Mouse (Mus musculus) cerebellum, adult 18-20 months (tissue): Measurements from ENCODE around the gene Gstp2.
A peak's percentile ranks its signal among the peaks of the same experiment; 100 is the strongest.

Source experiments
- DNase-seq, 2 experiments: peaks; one replicate each; pipeline ENCODE4 v3.0.0; 2021

Gene Gstp2

DNA sequence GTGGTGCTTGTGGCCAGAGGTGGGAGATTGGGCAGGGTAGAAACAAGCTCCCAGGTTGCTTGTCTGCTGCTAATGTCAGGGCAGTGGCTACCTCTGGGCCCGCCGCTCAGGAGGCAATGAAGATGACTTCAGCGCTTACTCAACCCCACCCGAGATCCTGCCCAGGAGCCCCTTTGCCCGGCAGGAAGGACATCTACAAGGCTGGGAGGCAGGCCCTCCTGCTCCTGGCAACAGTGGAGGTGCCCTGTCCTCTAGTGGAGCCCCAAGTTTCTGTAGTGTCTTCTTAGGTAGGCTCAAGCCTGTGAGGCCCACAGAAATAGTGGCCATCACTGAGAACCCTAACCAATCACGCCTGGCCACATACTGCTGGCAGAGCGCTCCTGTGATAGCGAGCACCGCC lies 40.7 kb downstream of the Gstp2 start:
- DNase-seq = no peak

DNA sequence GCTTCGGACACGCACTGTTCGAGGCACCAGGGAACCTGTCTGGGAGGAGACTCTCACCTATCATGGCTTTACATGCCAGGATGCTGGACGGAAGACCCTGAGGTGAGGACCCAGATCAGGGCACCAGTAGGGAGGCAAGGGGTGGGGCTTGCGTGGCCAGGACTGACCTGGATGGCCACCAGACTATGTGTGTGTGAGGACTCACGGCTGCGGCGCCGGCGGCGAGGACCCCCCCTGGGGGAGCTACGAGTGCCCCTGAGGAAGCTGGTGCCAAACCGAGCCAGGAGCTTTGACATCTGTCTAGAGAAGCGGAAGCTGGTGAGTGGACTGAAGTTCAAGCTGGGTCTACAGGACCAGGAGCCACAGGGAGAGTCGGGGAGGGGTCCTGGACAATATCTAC lies 41.5 kb downstream of the Gstp2 start:
- no peak for DNase-seq

DNA sequence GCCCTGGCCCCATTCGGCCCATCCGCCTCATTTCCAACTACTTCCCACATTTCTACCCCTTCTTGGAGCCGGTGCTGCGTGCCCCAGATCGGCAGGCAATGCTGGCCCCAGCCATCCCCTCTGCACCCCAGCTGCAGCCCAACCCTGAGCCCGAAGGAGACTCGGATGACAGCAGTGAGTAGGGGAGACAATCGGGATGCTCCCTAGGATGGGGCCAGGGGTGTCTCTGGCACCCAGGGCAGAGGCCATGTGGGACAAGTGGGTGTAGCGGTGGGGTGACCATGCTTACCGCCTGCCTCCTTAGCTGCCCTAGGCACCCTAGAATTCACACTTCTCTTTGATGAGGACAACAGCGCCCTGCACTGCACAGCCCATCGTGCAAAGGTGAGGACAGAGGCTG lies 42.2 kb downstream of the Gstp2 start:
- no peak for DNase-seq

DNA sequence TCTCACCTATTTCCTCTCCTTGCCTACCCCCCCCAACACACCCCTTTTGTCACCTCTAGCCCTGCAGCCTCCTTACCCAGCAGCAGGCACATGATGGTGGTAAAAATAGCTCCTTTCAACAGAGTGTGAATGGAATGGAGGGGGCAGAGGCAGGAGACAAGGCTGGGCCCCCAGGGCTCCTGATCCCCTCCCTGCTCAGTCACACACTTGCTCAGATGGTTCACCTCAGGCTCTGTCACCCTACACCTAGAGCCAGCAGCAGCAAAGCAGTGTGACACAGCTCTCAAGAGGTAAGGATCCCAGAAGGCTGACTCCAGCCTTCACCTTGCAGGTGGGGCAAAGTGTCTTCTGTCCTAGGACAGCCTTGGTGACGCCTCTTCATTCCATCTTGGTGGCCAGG lies 42.7 kb downstream of the Gstp2 start, which contains the start of gene Doc2g:
Gene Doc2g (plus strand): TSS at position 202 of the 400 bp plus-strand sequence.
- DNase-seq = no peak

DNA sequence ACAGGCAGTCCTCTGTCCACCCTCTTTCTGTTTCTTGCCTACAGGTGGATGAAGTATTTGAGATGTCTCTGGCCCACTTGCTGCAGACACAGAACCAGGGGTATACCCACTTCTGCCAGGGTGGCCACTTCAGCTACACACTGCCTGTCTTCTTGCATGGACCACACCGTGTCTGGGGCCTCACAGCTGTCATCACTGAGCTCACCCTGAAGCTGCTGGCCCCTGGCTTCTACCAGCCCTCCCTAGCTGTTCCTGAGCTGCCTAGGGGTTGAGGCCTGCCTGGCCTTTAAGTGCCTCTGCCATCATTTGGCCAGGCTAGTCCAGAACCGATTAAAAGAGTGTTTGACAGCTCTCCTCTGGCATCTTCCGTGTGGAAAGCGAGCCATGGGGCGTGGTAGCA lies 44.1 kb downstream of the Gstp2 start:
- DNase-seq = no peak

DNA sequence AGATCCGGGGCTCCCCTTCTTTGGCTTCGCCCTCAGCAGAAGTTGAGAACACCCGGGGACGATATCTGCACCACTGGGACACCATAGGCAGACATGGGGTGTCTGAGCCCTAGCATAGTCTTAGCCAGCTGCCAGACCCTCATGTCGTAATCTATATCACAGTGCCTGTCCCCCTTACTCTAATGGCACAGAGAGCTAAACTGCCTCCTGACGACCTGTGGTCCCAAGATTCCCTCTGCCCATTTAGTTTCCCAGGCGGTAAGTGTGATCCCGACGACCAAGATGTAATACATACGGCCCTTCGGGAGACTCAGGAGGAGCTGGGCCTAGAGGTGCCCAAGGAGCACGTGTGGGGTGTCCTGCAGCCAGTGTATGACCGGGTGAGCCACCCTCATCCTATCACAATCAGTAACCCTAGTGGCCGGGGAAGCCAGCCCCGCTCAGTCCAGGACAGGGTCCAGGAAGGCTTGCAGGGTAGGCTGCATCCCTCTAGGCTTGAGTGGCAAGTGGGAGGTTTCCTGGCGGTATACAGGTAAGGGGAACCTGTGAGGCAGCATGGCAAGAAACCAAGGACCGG lies 44.8 kb downstream of the Gstp2 start:
- DNase-seq = peak in 1 of 2 experiments; percentile 36

DNA sequence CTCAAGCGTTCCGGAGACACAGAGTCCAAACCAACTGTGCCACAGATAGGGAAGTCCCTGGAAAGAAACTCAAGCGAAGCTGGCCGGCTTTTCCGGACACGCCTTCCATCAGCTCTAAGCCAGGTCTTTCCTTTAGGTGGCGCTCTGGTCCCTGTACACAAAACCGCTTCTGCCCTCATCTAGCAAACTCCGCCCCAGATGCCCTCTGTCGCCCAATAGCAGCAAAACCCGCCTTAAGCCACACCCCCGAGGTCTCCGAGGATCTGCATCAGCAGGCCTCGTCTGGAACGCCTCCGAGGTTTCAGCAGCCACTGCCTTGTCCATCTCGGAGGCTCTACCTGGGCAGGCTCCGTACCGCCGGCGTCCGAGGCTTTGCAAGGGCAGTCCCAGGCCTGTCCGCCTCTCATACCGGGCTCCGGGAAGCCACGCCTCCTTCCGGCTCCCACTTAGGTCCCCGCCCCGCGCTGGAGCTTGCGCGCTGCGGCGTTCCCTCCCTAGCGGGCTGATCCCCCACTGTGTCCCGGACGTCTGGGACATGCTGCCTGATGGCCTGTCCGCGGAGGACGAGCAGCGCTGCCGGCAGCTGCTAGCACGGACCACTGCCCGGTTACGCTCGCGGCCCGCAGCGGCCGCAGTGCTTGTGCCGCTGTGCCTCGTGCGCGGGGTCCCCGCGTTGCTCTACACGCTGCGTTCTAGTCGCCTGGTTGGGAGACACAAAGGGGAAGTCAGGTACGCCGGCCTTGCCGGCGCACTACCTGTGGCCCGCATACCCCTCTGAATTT lies 45.5 kb downstream of the Gstp2 start, which contains the start of the genes Nudt8 and Gm49405:
Gene Nudt8 (plus strand): TSS at position 462 of the 782 bp plus-strand sequence.
Gene Gm49405 (plus strand): TSS at position 508 of the 782 bp plus-strand sequence.
- peak; percentile 95 to 99 for DNase-seq

DNA sequence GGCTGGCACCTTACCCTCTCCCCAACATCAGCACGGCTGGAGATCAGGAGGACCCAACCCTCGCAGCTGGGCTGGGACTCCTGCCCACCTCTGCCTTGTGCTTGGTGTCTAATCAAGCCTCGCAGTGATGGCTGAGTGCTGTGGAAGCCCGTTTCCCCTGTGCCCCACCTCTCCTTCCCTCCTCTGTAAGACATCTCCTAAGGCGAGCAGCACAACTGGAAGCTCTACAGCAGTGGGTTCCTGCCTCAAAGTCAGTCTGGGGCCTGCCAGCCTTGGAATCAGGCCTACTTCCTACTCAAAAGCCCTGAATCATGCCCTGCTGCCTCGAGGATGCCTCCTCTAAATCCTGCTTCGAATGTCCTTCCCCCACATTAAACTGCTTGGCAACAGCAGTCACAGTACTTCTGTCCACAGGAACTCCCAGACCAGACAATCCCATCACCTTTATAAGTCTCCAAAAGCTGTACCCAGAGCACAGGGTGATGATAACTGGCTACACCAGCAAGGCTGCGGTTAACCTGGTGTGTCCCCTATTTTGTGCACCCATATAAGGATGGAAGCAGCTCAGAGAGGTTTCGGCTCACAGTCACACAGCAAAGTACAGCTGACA lies 46.6 kb downstream of the Gstp2 start:
- DNase-seq = no peak

DNA sequence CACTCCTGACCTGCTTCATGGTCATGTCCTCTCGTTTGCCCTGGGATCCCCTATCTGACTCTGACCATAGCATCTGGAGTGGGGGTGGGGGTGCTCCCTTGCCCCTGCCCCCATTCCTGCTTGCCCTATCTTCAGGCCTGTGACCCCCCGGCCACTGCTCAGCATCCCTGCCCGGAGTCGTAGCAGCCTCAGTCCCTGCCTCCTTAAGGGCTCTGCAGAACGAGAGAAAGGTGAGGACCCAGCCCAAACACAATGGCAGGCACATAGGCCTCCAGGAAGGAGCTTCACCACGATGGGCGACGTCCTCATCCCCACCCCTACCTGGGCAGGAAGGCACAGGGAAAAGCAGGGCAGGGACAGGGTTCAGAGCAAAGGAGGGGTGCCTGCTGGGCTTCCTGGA lies 47.5 kb downstream of the Gstp2 start:
- DNase-seq = no peak

DNA sequence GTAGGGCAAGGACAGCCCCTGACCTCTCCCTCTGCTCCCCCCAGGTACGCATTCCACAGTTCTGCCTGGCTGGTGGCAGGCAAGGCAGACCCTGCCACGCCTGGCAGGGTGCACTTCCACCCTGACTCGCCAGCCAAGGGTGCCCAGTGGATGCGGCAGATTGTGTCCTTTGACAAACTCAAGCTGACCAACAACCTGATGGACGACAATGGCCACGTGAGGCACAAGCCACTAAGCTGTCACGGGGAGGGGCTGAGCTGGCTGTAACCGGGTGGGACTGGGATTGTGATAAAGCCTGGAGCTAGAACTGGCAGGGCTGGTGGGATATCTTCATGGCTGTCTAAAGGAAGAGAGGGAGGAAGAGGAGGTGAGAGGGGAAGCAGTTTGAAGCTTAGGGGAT lies 48.6 kb downstream of the Gstp2 start:
- DNase-seq = no peak

DNA sequence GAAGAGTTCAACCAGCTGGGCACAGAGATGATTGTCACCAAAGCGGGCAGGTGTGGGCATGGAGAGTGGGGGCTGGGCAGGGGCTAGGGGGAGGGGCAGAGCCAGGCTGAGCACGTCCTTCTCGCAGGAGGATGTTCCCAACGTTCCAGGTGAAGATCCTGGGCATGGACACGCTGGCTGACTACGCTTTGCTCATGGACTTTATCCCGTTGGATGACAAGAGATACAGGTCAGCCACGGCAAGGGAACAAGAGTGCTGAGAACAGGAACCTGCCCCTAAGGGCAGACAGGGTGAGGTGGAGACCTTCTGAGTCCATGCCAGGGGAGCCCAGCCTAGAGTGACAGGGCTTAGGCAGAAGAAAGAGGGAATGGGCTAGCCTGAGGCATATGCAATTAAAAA lies 49.1 kb downstream of the Gstp2 start:
- DNase-seq = no peak

DNA sequence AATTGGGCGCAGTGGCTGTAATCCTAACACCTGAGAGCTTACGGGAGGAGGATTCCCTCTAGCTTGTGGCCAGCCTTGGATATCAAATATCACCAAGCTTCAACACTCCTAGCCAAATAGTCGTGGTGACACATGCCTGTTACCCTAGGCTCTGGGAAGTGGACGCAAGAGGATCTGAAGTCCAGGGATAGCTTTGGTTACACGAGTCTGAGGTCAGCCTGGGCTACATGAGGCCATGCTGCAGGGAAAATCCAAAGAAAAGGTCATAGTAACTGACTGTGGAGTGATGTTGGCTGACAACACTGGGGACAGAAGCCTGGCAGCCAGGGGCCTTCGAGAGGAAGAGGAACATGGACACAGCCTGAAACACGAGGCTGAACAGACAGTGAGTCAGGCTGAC lies 49.7 kb downstream of the Gstp2 start:
- DNase-seq = no peak

DNA sequence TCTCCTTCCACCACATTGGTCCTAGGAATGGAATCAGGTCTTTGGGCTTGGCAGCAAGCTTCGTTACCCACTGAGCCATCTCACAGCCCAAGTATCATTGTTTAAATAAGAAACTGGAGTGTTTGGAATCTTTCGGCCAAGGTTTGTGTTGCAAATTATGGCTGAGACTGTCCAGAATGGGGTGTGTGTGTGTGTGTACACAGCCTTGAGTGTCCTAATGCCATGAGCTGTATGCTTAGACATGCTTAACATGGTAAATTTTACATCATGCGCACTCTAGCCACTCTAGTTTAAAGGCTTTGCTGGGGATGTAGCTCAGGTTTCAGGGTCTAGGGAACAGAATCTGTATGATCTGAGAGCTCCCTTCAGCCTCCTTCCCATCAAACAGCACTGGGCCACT lies 50.3 kb downstream of the Gstp2 start:
- DNase-seq = no peak

DNA sequence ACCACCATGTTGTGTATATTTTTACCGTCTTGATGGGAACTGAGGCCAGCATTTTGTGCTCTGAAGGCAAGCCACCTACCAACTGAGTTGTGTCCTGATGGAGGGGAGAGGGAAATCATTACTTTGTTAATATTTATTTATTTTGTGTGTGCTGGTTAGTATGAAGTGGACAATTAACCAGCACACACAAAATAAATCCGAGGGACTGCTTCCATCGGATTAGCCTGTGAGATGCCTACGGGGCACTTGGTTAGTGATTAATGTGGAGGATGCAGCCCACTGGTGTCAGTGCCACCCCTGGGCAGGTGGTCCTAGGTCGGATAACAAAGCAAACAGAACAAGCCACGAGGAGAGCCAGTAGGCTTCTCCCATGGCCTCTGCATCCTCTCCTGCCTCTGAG lies 50.9 kb downstream of the Gstp2 start:
- no peak for DNase-seq

DNA sequence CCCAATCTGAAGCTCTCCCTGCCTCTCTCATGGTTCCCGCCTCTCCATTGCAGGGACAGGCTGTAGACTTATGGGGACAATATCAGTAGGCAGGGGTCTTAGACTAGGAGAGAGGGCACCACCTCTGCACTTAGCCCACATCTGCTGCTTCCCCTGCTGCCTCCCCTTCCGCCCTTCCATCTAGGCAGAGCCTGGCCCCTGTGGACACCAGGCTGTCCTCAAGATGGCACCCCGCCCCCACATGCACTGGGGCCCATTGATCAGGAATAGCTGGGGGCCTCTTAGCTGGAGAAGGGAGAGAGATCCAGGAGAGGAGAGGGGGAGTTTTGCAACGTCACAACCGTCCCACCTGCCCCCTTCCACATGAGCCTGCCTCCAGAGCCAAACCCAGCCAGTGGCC lies 53.4 kb downstream of the Gstp2 start, which contains the start of gene Tbx10:
Gene Tbx10 (plus strand): TSS at position 337 of the 400 bp plus-strand sequence.
- no peak for DNase-seq

DNA sequence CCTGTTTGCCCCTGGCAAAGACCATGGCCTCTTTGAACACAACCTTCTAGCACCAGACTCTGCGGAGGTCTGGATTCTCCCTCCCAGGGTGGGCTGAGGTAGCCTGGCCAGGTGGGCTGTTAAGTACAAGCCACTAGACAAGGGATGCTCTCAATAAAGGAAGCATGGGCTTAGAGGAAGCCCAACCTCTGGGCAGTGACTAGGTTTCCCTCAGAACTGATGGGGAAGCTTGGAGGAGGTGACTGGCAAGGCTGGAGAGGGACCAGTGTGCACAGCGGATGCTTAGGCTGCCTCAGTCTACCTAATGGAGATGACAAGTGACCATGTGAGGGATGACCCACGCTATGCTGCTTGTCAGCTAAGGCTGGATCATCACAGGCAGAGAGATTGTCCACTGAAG lies 53.9 kb downstream of the Gstp2 start:
- DNase-seq = no peak

DNA sequence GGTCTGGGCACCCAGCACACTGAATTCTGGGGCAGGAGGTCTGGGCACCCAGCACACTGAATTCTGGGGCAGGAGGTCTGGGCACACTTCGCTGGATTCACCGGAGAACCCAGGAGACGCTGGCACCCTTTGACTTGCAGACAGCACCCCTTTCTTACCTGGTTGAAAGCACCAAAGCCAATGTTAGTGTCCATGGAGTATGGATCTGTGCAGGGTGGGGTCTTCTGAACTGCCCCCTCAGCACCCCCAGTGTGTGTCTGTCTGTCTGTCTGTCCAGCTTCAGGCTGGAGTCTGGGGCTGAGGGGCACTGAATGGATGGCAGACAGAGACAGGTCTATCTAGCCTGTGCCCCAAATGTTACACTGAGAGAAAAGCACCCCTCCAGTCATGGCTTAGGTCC lies 54.3 kb downstream of the Gstp2 start:
- DNase-seq = no peak

DNA sequence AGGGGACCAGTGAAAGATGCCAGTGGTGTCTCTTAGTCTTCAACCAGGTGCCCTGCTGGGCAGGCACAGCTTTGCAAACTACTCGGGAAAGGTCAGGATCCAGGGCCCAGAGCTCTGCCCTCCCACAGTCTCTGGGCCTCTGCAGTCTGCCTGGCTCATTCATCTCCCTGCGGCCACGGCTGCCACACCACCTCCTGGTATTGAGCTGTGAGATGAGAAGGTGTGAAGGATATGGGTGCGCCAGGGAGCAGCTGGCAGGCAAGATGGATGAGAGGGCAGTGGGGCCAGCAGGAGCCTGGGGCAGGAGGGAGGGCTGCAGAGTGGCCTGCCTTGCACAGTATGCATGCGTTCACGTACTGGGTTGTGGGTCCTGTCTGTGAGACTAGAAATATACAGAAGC lies 55.0 kb downstream of the Gstp2 start:
- DNase-seq = no peak
